Mouse (Mus musculus) ES-E14 (cell line): ENCODE measurements around the gene Dcps. TPM values are rescaled to one million over a fixed set of nuclear protein-coding genes. Genes with fewer than 3 reads are reported as not detected.

Source experiments
- DNase-seq: peaks from one replicate; pipeline ENCODE4 v3.0.0-alpha.2; 2013; ENCODE audit warnings: low read depth, low spot score
- H3K27ac ChIP-seq: 2 replicates; pipeline ENCODE4 v1.5.1; 2012; ENCODE audit warnings: low read depth, mild to moderate bottlenecking, low read length, moderate library complexity, mixed read lengths; ENCODE audit not compliant: poor library complexity, insufficient read depth, severe bottlenecking
- H3K36me3 ChIP-seq: 2 replicates; pipeline ENCODE4 v1.6.1; 2012; ENCODE audit warnings: mild to moderate bottlenecking, low read length, moderate library complexity, mixed read lengths; ENCODE audit not compliant: control insufficient read depth, poor library complexity, insufficient read depth, severe bottlenecking
- H3K4me1 ChIP-seq, 2 experiments: fragments of 150-350 bp in 1 of 2; sonication (generic) in 1 of 2; 2 replicates each; pipeline ENCODE4 v1.6.1; 2012; ENCODE audit warnings: low read length in 2 of 2, mild to moderate bottlenecking in 1 of 2, mixed read lengths in 1 of 2; ENCODE audit not compliant: control insufficient read depth in 2 of 2, insufficient read depth in 2 of 2, poor library complexity in 1 of 2
- H3K4me3 ChIP-seq, 2 experiments: fragments of 150-350 bp in 1 of 2; sonication (generic) in 1 of 2; 2 replicates each; pipeline ENCODE4 v1.5.1; 2012; ENCODE audit warnings: low read length in 2 of 2, low read depth in 1 of 2, mild to moderate bottlenecking in 1 of 2, mixed read lengths in 1 of 2; ENCODE audit not compliant: insufficient read depth in 1 of 2, poor library complexity in 1 of 2, severe bottlenecking in 1 of 2
- H3K9ac ChIP-seq: 2 replicates; pipeline ENCODE4 v1.6.1; 2012; ENCODE audit warnings: low read depth, mild to moderate bottlenecking, low read length, mixed read lengths; ENCODE audit not compliant: poor library complexity, insufficient read depth, severe bottlenecking
- H3K9me3 ChIP-seq: fragments of 150-350 bp; sonication (generic); 2 replicates; pipeline ENCODE4 v1.6.1; 2012; ENCODE audit warnings: low read depth, mild to moderate bottlenecking, low read length; ENCODE audit not compliant: control insufficient read depth, insufficient read depth
- CHD2 ChIP-seq: IDR thresholded peaks from 2 replicates; pipeline ENCODE4 v1.6.1; 2014; ENCODE audit warnings: mild to moderate bottlenecking, low read depth, low read length, inconsistent platforms
- HCFC1 ChIP-seq: IDR thresholded peaks from 2 replicates; pipeline ENCODE4 v1.6.1; 2012; ENCODE audit warnings: low read length, inconsistent platforms, borderline replicate concordance; ENCODE audit not compliant: insufficient read depth
- MAFK ChIP-seq: IDR thresholded peaks from 2 replicates; pipeline ENCODE4 v1.6.1; 2014; ENCODE audit warnings: mild to moderate bottlenecking, low read depth, low read length, inconsistent platforms; ENCODE audit not compliant: insufficient read depth
- ZC3H11A ChIP-seq: IDR thresholded peaks from 2 replicates; pipeline ENCODE4 v1.6.1; 2012; ENCODE audit warnings: low read depth, mild to moderate bottlenecking, inconsistent platforms, low read length, borderline replicate concordance
- ZNF384 ChIP-seq: IDR thresholded peaks from 2 replicates; pipeline ENCODE4 v1.6.1; 2012; ENCODE audit warnings: low read depth, low read length, inconsistent platforms
- in situ Hi-C, 2 experiments: fragments of 600-800 bp; cut with MboI; formaldehyde crosslinking; loops; one replicate each; pipeline ENCODE4 v1.15.1; 2025; ENCODE audit warnings: low sequenced_read_pairs in 2 of 2, inconsistent platforms in 1 of 2; ENCODE audit not compliant: unreplicated experiment in 2 of 2
- total RNA-seq: library from RNA; depleted of rRNA; stranded (reverse); fragments of 300-350 nt; gene quantifications from 2 replicates; pipeline ENCODE4 v1.2.3, GENCODE M21; 2012

Dcps gene
- total RNA-seq, 1 experiment, result 42.9 TPM

GRCm38 (mm10) chr9:35170071-35170470, 5.8 kb downstream of the Dcps start:
- Histone ChIP-seq H3K27ac (no peak overlapping the region), H3K4me1 (no peaks in the 10 kb centered on the region; a peak in 2 of 4 replicates), H3K9ac (no peak overlapping the region), H3K4me3 (no peak overlapping the region), H3K9me3 (no peaks in the 10 kb centered on the region), H3K36me3 (peaks cover 6% of the 10 kb centered on the region)
- no peak for TF ChIP-seq ZC3H11A
- no peak for TF ChIP-seq CHD2
- no peak for TF ChIP-seq MAFK
- no peak for TF ChIP-seq ZNF384
- no peak for TF ChIP-seq HCFC1
- in situ Hi-C loops, result loop anchor here (25.0 kb wide), 2 partner anchors 308 to 683 kb away; partner anchors contain the start of gene Kirrel3 (in 1 of the 2)
- no peak for DNase-seq

DNA sequence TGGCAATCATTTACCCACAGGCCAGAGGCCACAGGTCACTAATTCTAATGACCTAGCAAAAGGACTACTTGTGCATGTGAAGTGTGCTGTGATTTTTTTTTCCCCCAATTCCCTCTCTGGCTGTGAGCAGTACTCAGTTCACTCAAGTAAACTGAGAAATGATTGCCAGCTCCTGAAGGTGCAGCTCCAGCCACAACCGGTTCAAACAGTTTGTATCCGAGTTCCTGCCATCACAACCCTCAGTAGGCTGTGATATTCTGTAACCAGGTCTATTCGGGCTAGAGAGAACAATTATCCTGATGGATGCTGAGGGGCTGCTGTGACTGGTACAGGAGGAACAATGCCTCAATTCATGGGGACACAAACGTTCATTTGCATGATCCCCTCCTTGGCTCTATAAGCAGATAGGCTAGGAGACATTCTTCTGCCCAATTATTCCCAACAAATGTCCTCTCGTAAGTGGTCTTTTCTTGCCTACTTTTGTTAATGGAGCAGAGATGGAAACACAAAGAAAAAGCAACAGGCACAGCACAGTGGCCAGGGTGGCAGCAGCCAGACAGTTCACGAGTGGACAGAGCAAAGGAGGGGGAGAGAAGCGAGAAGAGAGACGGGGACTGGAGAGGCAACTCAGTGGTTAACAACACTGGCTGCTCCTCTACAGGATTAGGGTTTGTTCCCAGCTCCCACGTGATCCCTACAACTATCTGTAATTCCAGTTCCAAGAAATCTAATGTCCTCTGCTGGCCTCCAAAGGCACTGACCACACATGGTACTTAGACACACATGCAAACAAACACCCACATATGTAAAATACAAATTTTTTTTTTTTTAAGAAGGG, 8.8 kb downstream of the Dcps start:
- Histone ChIP-seq H3K9ac (no peak overlapping the region), H3K36me3 (peaks cover 10% of the 10 kb centered on the region), H3K4me3 (no peak overlapping the region), H3K27ac (no peak overlapping the region), H3K4me1 (no peaks in the 10 kb centered on the region), H3K9me3 (no peaks in the 10 kb centered on the region)
- TF ChIP-seq ZNF384 (no peak), MAFK (no peak), ZC3H11A (no peak), CHD2 (no peak), HCFC1 (no peak)
- no peak for DNase-seq
- in situ Hi-C loops, result loop anchor here (10.0 to 25.0 kb wide), 3 partner anchors 305 to 680 kb away; partner anchors contain the start of gene Kirrel3 (in 1 of the 2)

- no peak for DNase-seq
- Histone ChIP-seq H3K4me1 (no peaks in the 10 kb centered on the region), H3K9ac (no peak overlapping the region), H3K27ac (no peak overlapping the region), H3K36me3 (peaks cover 11% of the 10 kb centered on the region), H3K4me3 (no peak overlapping the region), H3K9me3 (no peaks in the 10 kb centered on the region)
- in situ Hi-C loops, result loop anchor here (10.0 to 25.0 kb wide), 3 partner anchors 304 to 679 kb away; partner anchors contain the start of gene Kirrel3 (in 1 of the 2)
- no peak for TF ChIP-seq CHD2
- no peak for TF ChIP-seq HCFC1
- TF ChIP-seq ZNF384, result peak; percentile 81
Measured at GRCm38 (mm10) chr9:35166144-35166797, 9.6 kb downstream of the Dcps start.

GRCm38 (mm10) chr9:35164142-35164874, 11.6 kb downstream of the Dcps start:
- no peak overlapping the region for H3K9ac ChIP-seq
- no peak for DNase-seq
- TF ChIP-seq ZC3H11A, result no peak
- no peak for TF ChIP-seq ZNF384
- no peak for TF ChIP-seq MAFK
- TF ChIP-seq HCFC1, result no peak
- no peak for TF ChIP-seq CHD2
- no peaks in the 10 kb centered on the region for H3K4me1 ChIP-seq
- in situ Hi-C loops, result loop anchor here (10.0 to 25.0 kb wide), 3 partner anchors 302 to 677 kb away; partner anchors contain the start of gene Kirrel3 (in 1 of the 2)
- H3K9me3 ChIP-seq, result no peaks in the 10 kb centered on the region
- no peak overlapping the region for H3K4me3 ChIP-seq
- H3K36me3 ChIP-seq, result peaks cover 9% of the 10 kb centered on the region
- no peak overlapping the region for H3K27ac ChIP-seq
